Mouse (Mus musculus) heart, postnatal 36 days (tissue): Measurements from ENCODE around the gene Ece1. TPM values are rescaled to one million over a fixed set of nuclear protein-coding genes. Genes with fewer than 3 reads are reported as not detected.

ENCODE experiments used
- DNase-seq, 2 experiments: peaks; one replicate each; pipeline ENCODE4 v3.0.0; 2021 to 2022
- intact Hi-C: fragments of 180-260 bp; cut with DNase I; formaldehyde crosslinking; loops from one replicate; pipeline ENCODE4 v1.15.1; 2025
- total RNA-seq, 2 experiments: library from RNA; stranded (reverse); gene quantifications; 2 replicates each; pipeline ENCODE4 v1.2.3; 2021

Ece1 gene
- total RNA-seq, 2 experiments from 2014 or later: 113 to 115 TPM

- DNase-seq: no peak
- intact Hi-C loops: loop anchor here (2.0 kb wide), 2 partner anchors 34 to 66 kb away; no protein-coding TSS in a partner anchor
These were observed 48.5 kb downstream of the Ece1 start for GRCm38 (mm10) chr4:137910382-137911009.

GRCm38 (mm10) chr4:137911657-137912056 is 49.6 kb downstream of the Ece1 start:
- no peak for DNase-seq
- intact Hi-C loops: loop anchor here (2.0 kb wide), 3 partner anchors 19 to 67 kb away; no protein-coding TSS in a partner anchor

- intact Hi-C loops: loop anchor here (2.0 kb wide), 1 partner anchor 18 kb away; no protein-coding TSS in a partner anchor
- DNase-seq: no peak
These were observed 50.8 kb downstream of the Ece1 start for GRCm38 (mm10) chr4:137912768-137913305.

- intact Hi-C loops: loop anchor here (2.0 kb wide), 1 partner anchor 17 kb away; no protein-coding TSS in a partner anchor
- DNase-seq: peak; percentile 82 to 86
These were observed 51.5 kb downstream of the Ece1 start for GRCm38 (mm10) chr4:137913321-137914057.

GRCm38 (mm10) chr4:137917591-137917990 is 55.6 kb downstream of the Ece1 start:
- intact Hi-C loops: no loop called here
- no peak for DNase-seq

- intact Hi-C loops: no loop called here
- no peak for DNase-seq
These were observed 56.5 kb downstream of the Ece1 start for GRCm38 (mm10) chr4:137918559-137918958.

- no peak for DNase-seq
- intact Hi-C loops: no loop called here
These were observed 57.1 kb downstream of the Ece1 start for GRCm38 (mm10) chr4:137919116-137919515.

GRCm38 (mm10) chr4:137920005-137920404 is 58.0 kb downstream of the Ece1 start:
- intact Hi-C loops: no loop called here
- DNase-seq: peak; percentile 60 to 64

GRCm38 (mm10) chr4:137920500-137920961 is 58.5 kb downstream of the Ece1 start:
- intact Hi-C loops: no loop called here
- peak; percentile 49 to 53 for DNase-seq

GRCm38 (mm10) chr4:137921510-137921909 is 59.5 kb downstream of the Ece1 start:
- DNase-seq: no peak
- intact Hi-C loops: no loop called here

- intact Hi-C loops: no loop called here
- DNase-seq: no peak
These were observed 61.0 kb downstream of the Ece1 start for GRCm38 (mm10) chr4:137923052-137923451.

- intact Hi-C loops: no loop called here
- DNase-seq: no peak
These were observed 63.1 kb downstream of the Ece1 start for GRCm38 (mm10) chr4:137925176-137925575.

GRCm38 (mm10) chr4:137926161-137926560 is 64.1 kb downstream of the Ece1 start:
- intact Hi-C loops: no loop called here
- no peak for DNase-seq

- intact Hi-C loops: no loop called here
- no peak for DNase-seq
These were observed 65.1 kb downstream of the Ece1 start for GRCm38 (mm10) chr4:137927136-137927535.

GRCm38 (mm10) chr4:137927741-137928535 is 65.9 kb downstream of the Ece1 start:
- no peak for DNase-seq
- intact Hi-C loops: no loop called here

- DNase-seq: no peak
- intact Hi-C loops: no loop called here
These were observed 66.8 kb downstream of the Ece1 start for GRCm38 (mm10) chr4:137928813-137929212.

- intact Hi-C loops: loop anchor here (2.0 kb wide), 1 partner anchor 17 kb away; no protein-coding TSS in a partner anchor
- DNase-seq: no peak
These were observed 67.4 kb downstream of the Ece1 start for GRCm38 (mm10) chr4:137929341-137930016.

- intact Hi-C loops: loop anchor here (2.0 kb wide), 1 partner anchor 18 kb away; no protein-coding TSS in a partner anchor
- DNase-seq: no peak
These were observed 68.5 kb downstream of the Ece1 start for GRCm38 (mm10) chr4:137930500-137931008.

GRCm38 (mm10) chr4:137931009-137931757 is 69.1 kb downstream of the Ece1 start:
- intact Hi-C loops: loop anchor here (2.0 kb wide), 1 partner anchor 18 kb away; no protein-coding TSS in a partner anchor
- peak; percentile 76 to 80 for DNase-seq
